Mouse (Mus musculus) pancreas, adult 10 weeks (tissue): ENCODE results near the gene Utp14a. TPM values are rescaled to one million over a fixed set of nuclear protein-coding genes. Genes with fewer than 3 reads are reported as not detected.

Experiments
- polyA plus RNA-seq: library from polyadenylated mRNA; stranded (reverse); fragments of 350-450 nt; fragmentation: Illumina TruSeq; extraction: RNeasy Lipid Tissue Mini Kit (QIAGEN cat#74804); gene quantifications from one replicate; pipeline ENCODE4 v1.2.3, GENCODE M21; 2015; ENCODE audit warnings: low read depth, low replicate concordance; ENCODE audit not compliant: insufficient read depth

Gene Utp14a
- polyA plus RNA-seq, result 6.9 TPM

DNA sequence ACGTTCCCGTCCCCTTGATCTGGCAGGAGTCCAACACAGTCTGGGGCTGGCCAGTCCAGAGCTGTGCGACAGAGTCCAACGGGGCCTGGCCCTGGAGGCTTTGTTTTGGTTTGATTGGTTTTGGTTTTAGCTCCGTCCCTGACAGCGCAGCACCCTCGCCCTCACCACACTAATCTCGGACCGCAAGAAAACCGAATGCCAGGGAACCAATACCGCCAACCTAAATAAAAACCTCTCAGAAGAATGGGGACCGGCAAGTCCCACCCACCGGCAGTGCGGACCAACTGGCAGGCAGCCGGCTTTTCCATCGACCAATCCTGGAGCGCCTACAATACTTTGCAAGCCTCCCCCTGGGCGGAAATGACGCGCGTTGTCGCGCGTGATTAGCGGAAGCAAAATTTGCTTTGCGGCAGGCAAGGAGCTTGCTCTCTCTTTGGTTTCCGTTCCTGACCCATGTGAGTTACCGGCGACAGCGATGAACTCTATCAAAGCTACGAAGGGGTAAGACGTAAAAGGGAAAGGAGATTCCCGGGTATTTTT lies at the start of gene Utp14a:
Utp14a (plus strand) TSS at position 395 of the 540 bp plus-strand sequence.

DNA sequence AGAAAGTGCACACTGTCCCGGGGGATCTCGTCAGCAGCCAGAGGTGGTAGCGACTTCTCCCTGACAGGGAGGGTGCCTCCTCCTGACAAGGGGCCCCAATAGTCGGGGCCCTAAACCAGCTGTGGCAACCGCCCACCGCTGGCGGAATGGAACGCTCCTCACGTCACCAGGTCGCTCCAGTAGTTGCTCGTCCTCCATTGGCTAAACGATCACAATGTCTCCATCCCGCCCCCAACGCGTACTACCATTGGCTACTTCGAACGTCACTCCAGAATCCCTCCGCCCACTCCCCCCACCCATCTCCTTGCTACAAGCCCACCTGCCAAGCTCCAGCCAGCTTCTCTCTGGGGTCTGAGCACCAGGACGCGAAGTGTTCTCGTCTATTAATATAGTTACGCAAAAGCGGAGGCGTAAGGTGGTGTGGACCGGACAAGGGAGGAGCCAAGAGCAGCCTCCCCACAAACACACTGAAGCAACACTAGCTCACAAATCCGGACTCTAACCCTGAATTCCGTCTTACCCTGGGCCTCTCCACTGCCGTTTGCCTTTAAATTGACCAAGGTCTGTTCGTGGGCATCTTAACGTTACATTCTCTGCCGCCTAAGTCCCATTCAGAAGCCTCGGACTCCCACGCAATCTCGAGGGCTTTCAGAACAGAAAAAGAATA lies 48.0 kb upstream of the Utp14a start, which contains the start of gene Zdhhc9:
Zdhhc9 (minus strand) TSS at position 360 of the 667 bp plus-strand sequence.

Other genes starting within 250 kb of the Utp14a start
- 1.1 TPM for gene Apln, start 222.0 kb upstream of the Utp14a start, polyA plus RNA-seq
- gene Xpnpep2, start 148.1 kb upstream of the Utp14a start, polyA plus RNA-seq, result 3.3 TPM
- gene Sash3, start 110.4 kb upstream of the Utp14a start, polyA plus RNA-seq, result 0.89 TPM
- 5.3 TPM for gene Zdhhc9, start 48.0 kb upstream of the Utp14a start, polyA plus RNA-seq
- 2.9 TPM for gene Bcorl1, start 84.5 kb downstream of the Utp14a start, polyA plus RNA-seq
- 3.3 TPM for gene Elf4, start 206.3 kb downstream of the Utp14a start, polyA plus RNA-seq